Mouse (Mus musculus): Measurements from ENCODE around the gene Smarcd3. TPM values are rescaled to one million over a fixed set of nuclear protein-coding genes. Genes with fewer than 3 reads are reported as not detected.
A peak's percentile ranks its signal among the peaks of the same experiment; 100 is the strongest.

Gene Smarcd3
- 5.0 and 16.5 TPM in 2 replicates for polyA plus RNA-seq (2012; rRNA removed)

- Histone ChIP-seq H3K27me3 (ENCODE audit: control insufficient read depth, insufficient read depth, low read length) (no peaks in the 10 kb centered on the region), H3K4me1 (ENCODE audit: control insufficient read depth, insufficient read depth, low read length) (peaks cover 8% of the 10 kb centered on the region), H3K36me3 (ENCODE audit: control insufficient read depth, insufficient read depth, low read length) (no peaks in the 10 kb centered on the region), H3K27ac (ENCODE audit: control insufficient read depth, insufficient read depth, low read depth, low read length) (peak within 1 kb of the TSS; percentile 2; the same call in 1 of the 2 replicates), H3K4me3 (ENCODE audit: control insufficient read depth, low read depth, low read length) (peak within 1 kb of the TSS; percentile 64)
- TF ChIP-seq POLR2A (IDR thresholded peaks at IDR 0.05; ENCODE audit: control insufficient read depth, low read depth, low read length) (no peak), CTCF (IDR thresholded peaks at IDR 0.05; ENCODE audit: control insufficient read depth, insufficient read depth, insufficient replicate concordance, low read depth, low read length) (no peak)
These were observed at the start of gene Smarcd3 for GRCm38 (mm10) chr5:24623986-24624821. Smarcd3 (minus strand) TSS chr5:24624411.

- H3K27me3 ChIP-seq (ENCODE audit: control insufficient read depth, insufficient read depth, low read length) = no peaks in the 10 kb centered on the region
- no peak overlapping the region for H3K4me3 ChIP-seq (ENCODE audit: control insufficient read depth, low read depth, low read length)
- no peak for TF ChIP-seq POLR2A (IDR thresholded peaks at IDR 0.05; ENCODE audit: control insufficient read depth, low read depth, low read length)
- TF ChIP-seq CTCF (IDR thresholded peaks at IDR 0.05; ENCODE audit: control insufficient read depth, insufficient read depth, insufficient replicate concordance, low read depth, low read length) = no peak
- H3K4me1 ChIP-seq (ENCODE audit: control insufficient read depth, insufficient read depth, low read length) = no peaks in the 10 kb centered on the region
- H3K27ac ChIP-seq (ENCODE audit: control insufficient read depth, insufficient read depth, low read depth, low read length) = no peak overlapping the region
- no peaks in the 10 kb centered on the region for H3K36me3 ChIP-seq (ENCODE audit: control insufficient read depth, insufficient read depth, low read length)
These were observed 37.2 kb upstream of the Smarcd3 start for GRCm38 (mm10) chr5:24661457-24661856.

- H3K4me3 ChIP-seq (ENCODE audit: control insufficient read depth, low read depth, low read length) = no peak overlapping the region
- no peaks in the 10 kb centered on the region for H3K4me1 ChIP-seq (ENCODE audit: control insufficient read depth, insufficient read depth, low read length)
- TF ChIP-seq CTCF (IDR thresholded peaks at IDR 0.05; ENCODE audit: control insufficient read depth, insufficient read depth, insufficient replicate concordance, low read depth, low read length) (no peak), POLR2A (IDR thresholded peaks at IDR 0.05; ENCODE audit: control insufficient read depth, low read depth, low read length) (no peak)
- no peak overlapping the region for H3K27ac ChIP-seq (ENCODE audit: control insufficient read depth, insufficient read depth, low read depth, low read length)
- H3K36me3 ChIP-seq (ENCODE audit: control insufficient read depth, insufficient read depth, low read length) = no peaks in the 10 kb centered on the region
- H3K27me3 ChIP-seq (ENCODE audit: control insufficient read depth, insufficient read depth, low read length) = no peaks in the 10 kb centered on the region
These were observed 35.7 kb upstream of the Smarcd3 start for GRCm38 (mm10) chr5:24659708-24660423.

- H3K27me3 ChIP-seq (ENCODE audit: control insufficient read depth, insufficient read depth, low read length) = no peaks in the 10 kb centered on the region
- H3K27ac ChIP-seq (ENCODE audit: control insufficient read depth, insufficient read depth, low read depth, low read length) = 0 out of 2 replicates have a peak overlapping the region, but pooled peaks have one; percentile 4
- H3K36me3 ChIP-seq (ENCODE audit: control insufficient read depth, insufficient read depth, low read length) = no peaks in the 10 kb centered on the region
- H3K4me1 ChIP-seq (ENCODE audit: control insufficient read depth, insufficient read depth, low read length) = peaks cover 2% of the 10 kb centered on the region
- H3K4me3 ChIP-seq (ENCODE audit: control insufficient read depth, low read depth, low read length) = no peak overlapping the region
- TF ChIP-seq POLR2A (IDR thresholded peaks at IDR 0.05; ENCODE audit: control insufficient read depth, low read depth, low read length) (no peak), CTCF (IDR thresholded peaks at IDR 0.05; ENCODE audit: control insufficient read depth, insufficient read depth, insufficient replicate concordance, low read depth, low read length) (no peak)
These were observed 32.9 kb upstream of the Smarcd3 start for GRCm38 (mm10) chr5:24657113-24657512.

GRCm38 (mm10) chr5:24654491-24654890, 30.3 kb upstream of the Smarcd3 start:
- Histone ChIP-seq H3K36me3 (ENCODE audit: control insufficient read depth, insufficient read depth, low read length) (no peaks in the 10 kb centered on the region), H3K27me3 (ENCODE audit: control insufficient read depth, insufficient read depth, low read length) (no peaks in the 10 kb centered on the region), H3K27ac (ENCODE audit: control insufficient read depth, insufficient read depth, low read depth, low read length) (no peak overlapping the region), H3K4me3 (ENCODE audit: control insufficient read depth, low read depth, low read length) (no peak overlapping the region), H3K4me1 (ENCODE audit: control insufficient read depth, insufficient read depth, low read length) (peaks cover 3% of the 10 kb centered on the region)
- no peak for TF ChIP-seq CTCF (IDR thresholded peaks at IDR 0.05; ENCODE audit: control insufficient read depth, insufficient read depth, insufficient replicate concordance, low read depth, low read length)
- no peak for TF ChIP-seq POLR2A (IDR thresholded peaks at IDR 0.05; ENCODE audit: control insufficient read depth, low read depth, low read length)

- Histone ChIP-seq H3K4me1 (ENCODE audit: control insufficient read depth, insufficient read depth, low read length) (peaks cover 3% of the 10 kb centered on the region), H3K4me3 (ENCODE audit: control insufficient read depth, low read depth, low read length) (no peak overlapping the region), H3K36me3 (ENCODE audit: control insufficient read depth, insufficient read depth, low read length) (no peaks in the 10 kb centered on the region), H3K27ac (ENCODE audit: control insufficient read depth, insufficient read depth, low read depth, low read length) (no peak overlapping the region), H3K27me3 (ENCODE audit: control insufficient read depth, insufficient read depth, low read length) (no peaks in the 10 kb centered on the region)
- no peak for TF ChIP-seq CTCF (IDR thresholded peaks at IDR 0.05; ENCODE audit: control insufficient read depth, insufficient read depth, insufficient replicate concordance, low read depth, low read length)
- TF ChIP-seq POLR2A (IDR thresholded peaks at IDR 0.05; ENCODE audit: control insufficient read depth, low read depth, low read length) = no peak
These were observed 28.6 kb upstream of the Smarcd3 start for GRCm38 (mm10) chr5:24652780-24653179.

Measured in testis, adult 2 months (tissue).